8 mouse cellular contexts compared by ENCODE assay signal in the genomic region with DNA sequence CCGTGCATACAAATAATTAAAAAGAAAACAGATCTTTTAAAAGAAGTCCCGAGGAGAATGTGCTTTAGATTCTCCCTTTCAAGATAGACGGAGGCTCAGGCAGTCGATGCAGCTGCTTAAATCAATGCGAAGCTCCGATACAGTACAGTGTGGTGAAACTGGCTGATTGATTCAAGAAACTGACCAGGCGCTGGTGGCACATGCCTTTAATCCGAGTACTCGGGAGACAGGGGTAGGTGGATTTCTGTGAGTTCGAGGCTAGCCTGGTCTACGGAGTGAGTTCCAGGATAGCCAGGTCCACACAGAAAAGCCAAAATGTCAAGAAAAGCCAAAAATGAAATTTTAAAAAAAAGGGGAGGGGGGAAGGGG. TPM values are rescaled to one million over a fixed set of nuclear protein-coding genes. Genes with fewer than 3 reads are reported as not detected.
A peak's percentile ranks its signal among the peaks of the same experiment; 100 is the strongest.
DNase-seq lines count a peak whose midpoint lies in the region; ATAC-seq and TF ChIP-seq lines count a peak whose summit lies in the region.

No protein-coding gene starts in this region.

- 32% methylated on average over 11 of the region's 11 CpGs for WGBS in kidney, embryonic 16.5 days
- 25% methylated on average over 11 of the region's 11 CpGs for WGBS in limb, embryonic 15.5 days
- 25% methylated on average over 11 of the region's 11 CpGs for WGBS in stomach, embryonic 16.5 days

- peak overlapping the region; percentile 49; the same call in 1 of the 2 replicates for H3K27ac ChIP-seq in kidney, embryonic 16.5 days (ENCODE audit: low read length)
- H3K27ac ChIP-seq in embryonic fibroblast, embryonic 13.5 days (ENCODE audit: insufficient read depth, low read length): no peak overlapping the region
- H3K27ac ChIP-seq in limb, embryonic 15.5 days: peak overlapping the region; percentile 77
- H3K27ac ChIP-seq in stomach, embryonic 16.5 days (ENCODE audit: low read length): peak overlapping the region; percentile 68

- intact Hi-C loops in gastrocnemius, postnatal 14 days (cut with DNase I; ENCODE audit: low total_unique reads): no loop called here
- intact Hi-C loops in left cerebral cortex, postnatal 25 days (cut with DNase I): loop anchor here (1.0 kb wide), 1 partner anchor 92 kb away; no protein-coding TSS in a partner anchor

- DNase-seq in kidney, adult 18-20 months: no peak
- DNase-seq in adrenal gland, postnatal 36 days: peak; percentile 12 to 25
- no peak for DNase-seq in gastrocnemius, postnatal 14 days
- DNase-seq in left cerebral cortex, postnatal 25 days (ENCODE audit: low spot score in 2 of 2): no peak

- no peak for TF ChIP-seq POLR2A in embryonic fibroblast, embryonic 13.5 days (IDR thresholded peaks at IDR 0.05; ENCODE audit: low read depth, low read length)

- peak overlapping the region; percentile 63 for H3K9ac ChIP-seq in kidney, embryonic 16.5 days (replicated peaks; ENCODE audit: low read length)
- peak overlapping the region; percentile 50; the same call in 1 of the 2 replicates for H3K9ac ChIP-seq in limb, embryonic 15.5 days
- peak overlapping the region; percentile 74 for H3K9ac ChIP-seq in stomach, embryonic 16.5 days (ENCODE audit: low read length)

- peak overlapping the region; percentile 67 for H3K4me2 ChIP-seq in kidney, embryonic 16.5 days (replicated peaks; ENCODE audit: low read depth, low read length)
- peak overlapping the region; percentile 57 for H3K4me2 ChIP-seq in limb, embryonic 15.5 days
- H3K4me2 ChIP-seq in stomach, embryonic 16.5 days (ENCODE audit: low read depth, low read length): peak overlapping the region; percentile 56

- H3K36me3 ChIP-seq in kidney, embryonic 16.5 days (ENCODE audit: insufficient read depth, low read length): no peaks in the 10 kb centered on the region
- no peaks in the 10 kb centered on the region for H3K36me3 ChIP-seq in limb, embryonic 15.5 days
- H3K36me3 ChIP-seq in stomach, embryonic 16.5 days (ENCODE audit: control insufficient read depth, insufficient read depth, low read length): no peaks in the 10 kb centered on the region

- H3K9me3 ChIP-seq in kidney, embryonic 16.5 days (ENCODE audit: low read length): no peaks in the 10 kb centered on the region
- H3K9me3 ChIP-seq in limb, embryonic 15.5 days: no peaks in the 10 kb centered on the region
- no peaks in the 10 kb centered on the region for H3K9me3 ChIP-seq in stomach, embryonic 16.5 days (replicated peaks; ENCODE audit: control insufficient read depth, low read length)

- ATAC-seq in kidney, embryonic 16.5 days (ENCODE audit: low FRiP score, low TSS enrichment): peak; percentile 61
- ATAC-seq in limb, embryonic 15.5 days (ENCODE audit: insufficient number of reproducible peaks, low FRiP score, low TSS enrichment, low read depth): no peak
- ATAC-seq in stomach, embryonic 16.5 days (ENCODE audit: insufficient read depth, low FRiP score): peak; percentile 59; the same call in 1 of the 2 replicates

- peak overlapping the region; percentile 56 for H3K4me3 ChIP-seq in kidney, embryonic 16.5 days (ENCODE audit: low read length)
- H3K4me3 ChIP-seq in embryonic fibroblast, embryonic 13.5 days (ENCODE audit: insufficient read depth, low read length): peak overlapping the region; percentile 34
- H3K4me3 ChIP-seq in limb, embryonic 15.5 days: peak overlapping the region; percentile 48
- H3K4me3 ChIP-seq in stomach, embryonic 16.5 days (replicated peaks; ENCODE audit: low read length): peak overlapping the region; percentile 54

- H3K4me1 ChIP-seq in kidney, embryonic 16.5 days (ENCODE audit: insufficient read depth, low read length): no peaks in the 10 kb centered on the region
- no peaks in the 10 kb centered on the region; the same call in 1 of the 2 replicates for H3K4me1 ChIP-seq in embryonic fibroblast, embryonic 13.5 days (ENCODE audit: control insufficient read depth, insufficient read depth, low read length)
- H3K4me1 ChIP-seq in limb, embryonic 15.5 days: no peaks in the 10 kb centered on the region
- H3K4me1 ChIP-seq in stomach, embryonic 16.5 days (ENCODE audit: control insufficient read depth, insufficient read depth, low read length): peaks cover 7% of the 10 kb centered on the region

- H3K27me3 ChIP-seq in kidney, embryonic 16.5 days (ENCODE audit: insufficient read depth, low read length): no peaks in the 10 kb centered on the region
- H3K27me3 ChIP-seq in limb, embryonic 15.5 days: no peaks in the 10 kb centered on the region
- H3K27me3 ChIP-seq in stomach, embryonic 16.5 days (ENCODE audit: control insufficient read depth, insufficient read depth, low read length): no peaks in the 10 kb centered on the region

- no peak for TF ChIP-seq CTCF in embryonic fibroblast, embryonic 13.5 days (IDR thresholded peaks at IDR 0.05; ENCODE audit: borderline replicate concordance, insufficient read depth, low read length)

RNA-seq across cellular contexts. Expression of a gene that starts 31.7 kb away (rescaled TPM):
- polyA plus RNA-seq in kidney, embryonic 16.5 days (2015; fragmentation: Nextera tagmentation; extraction: Ambion mirVana): 22.1 and 23.0 TPM in 2 replicates
- total RNA-seq in adrenal gland, postnatal 36 days (2021): 1 to 10 TPM; 1.9 to 2.5 TPM
- polyA plus RNA-seq in embryonic fibroblast, embryonic 13.5 days (2011; ENCODE audit: insufficient read length, low read depth, missing spikeins): 0.23 TPM in 1 of 2 replicates, not detected in the other
- polyA plus RNA-seq in limb, embryonic 15.5 days (2015; fragmentation: Nextera tagmentation; extraction: Ambion mirVana): 3.0 and 3.9 TPM in 2 replicates
- 53.1 and 74.9 TPM in 2 replicates for polyA plus RNA-seq in stomach, embryonic 16.5 days (2015; fragmentation: Nextera tagmentation; extraction: Ambion mirVana)
- under 1 TPM; 0.16 to 0.43 TPM for total RNA-seq in gastrocnemius, postnatal 14 days (2021)
- 1 to 10 TPM; 1.6 to 4.9 TPM for total RNA-seq in left cerebral cortex, postnatal 25 days (2021)

RNA-seq across cellular contexts. Expression of a gene that starts 49.0 kb away (rescaled TPM):
- not detected in 2 replicates for polyA plus RNA-seq in kidney, embryonic 16.5 days (2015; fragmentation: Nextera tagmentation; extraction: Ambion mirVana)
- total RNA-seq in adrenal gland, postnatal 36 days (2021): 1 to 10 TPM; 3.9 to 7.6 TPM
- polyA plus RNA-seq in embryonic fibroblast, embryonic 13.5 days (2011; ENCODE audit: insufficient read length, low read depth, missing spikeins): not detected in 2 replicates
- not detected in 2 replicates for polyA plus RNA-seq in limb, embryonic 15.5 days (2015; fragmentation: Nextera tagmentation; extraction: Ambion mirVana)
- polyA plus RNA-seq in stomach, embryonic 16.5 days (2015; fragmentation: Nextera tagmentation; extraction: Ambion mirVana): 0.19 and 0.35 TPM in 2 replicates
- not detected for total RNA-seq in gastrocnemius, postnatal 14 days (2021)
- total RNA-seq in left cerebral cortex, postnatal 25 days (2021): under 1 TPM; 0.23 to 0.48 TPM

RNA-seq across cellular contexts. Expression of a gene that starts 59.9 kb away (rescaled TPM):
- polyA plus RNA-seq in kidney, embryonic 16.5 days (2015; fragmentation: Nextera tagmentation; extraction: Ambion mirVana): 91.5 and 96.5 TPM in 2 replicates
- 10 to 100 TPM; 50.7 to 63.4 TPM for total RNA-seq in adrenal gland, postnatal 36 days (2021)
- 232 and 364 TPM in 2 replicates for polyA plus RNA-seq in embryonic fibroblast, embryonic 13.5 days (2011; ENCODE audit: insufficient read length, low read depth, missing spikeins)
- 131 and 133 TPM in 2 replicates for polyA plus RNA-seq in limb, embryonic 15.5 days (2015; fragmentation: Nextera tagmentation; extraction: Ambion mirVana)
- polyA plus RNA-seq in stomach, embryonic 16.5 days (2015; fragmentation: Nextera tagmentation; extraction: Ambion mirVana): 80.8 and 85.1 TPM in 2 replicates
- total RNA-seq in gastrocnemius, postnatal 14 days (2021): 10 to 100 TPM; 68.6 to 82.2 TPM
- total RNA-seq in left cerebral cortex, postnatal 25 days (2021): 10 to 100 TPM; 33.6 to 37.2 TPM

Comparison
In these comparisons a context has a peak if more than half of its experiments do, and no peak if none do; other contexts are left out.
1. DNase-seq: peak in adrenal gland, postnatal 36 days (2 of 2); none in kidney, adult 18-20 months (single experiment), gastrocnemius, postnatal 14 days (single experiment) and left cerebral cortex, postnatal 25 days (0 of 2).
2. Peak in every context shown above with its lines, with median percentiles within 50 percentile points of each other: H3K4me2 ChIP-seq, H3K4me3 ChIP-seq and H3K9ac ChIP-seq.